Mouse (Mus musculus) brain, adult 2 months (tissue): Measurements from ENCODE around the gene Prkag1.

Source experiments
- DNase-seq: peaks from one replicate; pipeline ENCODE4 v3.0.0; 2011; ENCODE audit warnings: low read depth, low spot score

Gene Prkag1

DNA sequence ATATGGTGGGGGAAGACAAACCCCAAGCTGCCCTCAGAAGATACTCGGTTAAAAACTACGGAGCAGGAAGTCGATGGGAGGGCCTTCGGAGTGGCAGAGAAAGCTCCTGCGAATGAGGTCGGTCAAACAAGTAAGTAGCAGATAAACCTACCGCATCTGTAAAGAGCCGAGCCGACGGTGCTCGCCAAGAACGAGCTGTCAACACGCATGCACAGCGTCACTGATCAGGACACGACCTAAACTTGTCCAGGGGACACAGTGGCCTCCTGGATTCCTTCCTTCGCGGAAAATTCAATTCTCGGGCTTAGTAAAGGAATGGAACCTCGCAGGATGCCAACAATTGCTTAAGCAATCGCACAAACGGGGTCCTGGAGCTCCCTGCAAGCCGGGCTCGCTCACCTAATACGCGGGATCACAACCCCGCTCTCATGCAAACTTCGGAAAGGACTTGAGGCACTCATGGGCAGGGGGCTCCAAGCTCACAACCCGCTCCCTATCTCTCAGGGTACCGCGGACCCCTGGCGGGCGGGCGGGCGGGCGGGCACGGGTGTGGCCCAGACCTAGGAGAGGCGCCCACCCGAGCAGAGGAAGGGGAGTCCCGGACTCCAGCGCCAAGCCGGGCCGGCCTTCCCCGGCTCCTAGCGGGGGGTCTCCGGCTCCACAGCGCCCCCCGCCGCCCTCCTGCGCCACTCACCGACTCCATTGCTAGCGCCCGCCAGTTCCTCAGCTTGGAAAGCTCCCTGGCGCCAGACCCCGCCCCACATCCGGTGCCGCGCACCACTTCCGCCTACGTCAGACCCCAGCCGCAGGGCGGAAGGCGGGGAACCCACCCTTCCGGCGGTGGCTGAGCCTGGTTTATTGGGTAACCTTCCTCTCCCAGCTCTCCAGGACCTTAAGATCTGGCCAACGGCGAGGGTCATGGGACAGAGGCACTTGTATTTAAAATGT is at the start of gene Prkag1:
Prkag1 (minus strand) TSS at position 786 of the 948 bp plus-strand sequence.
- DNase-seq = peak; percentile 97

DNA sequence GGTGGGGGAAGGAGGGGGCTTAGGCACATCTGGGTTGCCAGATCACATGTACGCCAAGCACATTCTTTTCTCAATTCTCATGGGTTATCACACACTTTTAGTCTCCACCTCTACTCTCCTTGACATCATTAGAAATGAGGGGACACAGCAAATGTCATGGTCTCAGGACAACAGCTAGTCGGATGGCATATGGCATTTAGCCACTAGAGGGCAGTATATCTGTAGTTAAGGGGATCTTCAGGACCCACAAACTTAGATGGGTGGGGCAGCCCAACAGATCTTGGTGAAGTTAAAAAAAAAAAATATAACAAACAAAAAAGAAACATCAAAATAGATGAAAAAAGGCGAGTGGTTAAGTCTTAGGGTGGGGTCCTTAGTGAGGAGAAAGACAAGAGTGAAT is 46.0 kb upstream of the Prkag1 start:
- DNase-seq = peak; percentile 90

DNA sequence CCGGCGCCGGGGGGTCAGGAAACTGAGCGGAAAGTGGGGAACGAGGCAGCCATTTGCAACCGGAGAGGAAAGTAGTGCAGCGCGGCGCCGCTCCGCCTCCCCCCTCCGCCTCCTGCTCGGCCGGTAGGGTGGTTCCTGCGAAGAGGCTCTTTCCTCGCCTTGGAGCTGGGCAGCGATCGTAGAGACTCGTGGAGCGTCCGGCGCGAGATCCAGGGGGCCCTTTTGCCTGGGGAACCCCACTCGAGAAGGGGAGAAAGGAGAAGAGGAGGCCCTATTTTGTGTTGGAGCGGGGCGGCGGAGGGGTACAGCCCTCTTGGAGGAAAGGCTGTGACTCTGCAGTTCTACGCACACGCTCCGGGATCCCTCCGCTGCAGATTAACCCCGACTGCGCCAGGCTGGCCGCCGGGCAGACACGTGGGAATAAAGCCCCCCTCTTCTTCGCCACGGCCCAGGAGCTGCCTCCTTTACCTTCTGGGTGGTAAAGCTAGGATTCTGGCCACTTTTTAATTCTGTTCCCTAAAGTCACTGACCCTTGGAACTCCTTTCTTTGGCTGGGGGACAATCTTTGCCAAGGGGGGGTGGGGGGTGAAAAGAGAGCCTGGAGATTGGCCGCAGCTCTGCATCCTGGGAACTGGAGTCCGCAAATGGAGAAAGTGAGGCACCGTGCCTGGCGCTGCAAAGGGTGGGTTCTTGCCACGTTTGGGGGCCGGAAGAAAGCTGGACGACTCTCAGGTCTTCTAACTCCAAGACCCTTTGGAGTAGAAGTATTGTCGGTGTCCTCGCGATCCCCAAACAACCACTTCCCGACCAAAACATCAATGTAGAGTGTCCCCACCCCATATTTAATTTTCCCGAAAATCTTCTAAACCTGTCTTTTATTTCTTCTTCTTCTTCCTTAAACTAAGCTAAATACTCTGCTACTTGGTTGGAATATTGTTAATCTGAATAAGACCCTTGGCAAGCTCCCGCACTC is 40.9 kb upstream of the Prkag1 start:
- peak; percentile 98 for DNase-seq

DNA sequence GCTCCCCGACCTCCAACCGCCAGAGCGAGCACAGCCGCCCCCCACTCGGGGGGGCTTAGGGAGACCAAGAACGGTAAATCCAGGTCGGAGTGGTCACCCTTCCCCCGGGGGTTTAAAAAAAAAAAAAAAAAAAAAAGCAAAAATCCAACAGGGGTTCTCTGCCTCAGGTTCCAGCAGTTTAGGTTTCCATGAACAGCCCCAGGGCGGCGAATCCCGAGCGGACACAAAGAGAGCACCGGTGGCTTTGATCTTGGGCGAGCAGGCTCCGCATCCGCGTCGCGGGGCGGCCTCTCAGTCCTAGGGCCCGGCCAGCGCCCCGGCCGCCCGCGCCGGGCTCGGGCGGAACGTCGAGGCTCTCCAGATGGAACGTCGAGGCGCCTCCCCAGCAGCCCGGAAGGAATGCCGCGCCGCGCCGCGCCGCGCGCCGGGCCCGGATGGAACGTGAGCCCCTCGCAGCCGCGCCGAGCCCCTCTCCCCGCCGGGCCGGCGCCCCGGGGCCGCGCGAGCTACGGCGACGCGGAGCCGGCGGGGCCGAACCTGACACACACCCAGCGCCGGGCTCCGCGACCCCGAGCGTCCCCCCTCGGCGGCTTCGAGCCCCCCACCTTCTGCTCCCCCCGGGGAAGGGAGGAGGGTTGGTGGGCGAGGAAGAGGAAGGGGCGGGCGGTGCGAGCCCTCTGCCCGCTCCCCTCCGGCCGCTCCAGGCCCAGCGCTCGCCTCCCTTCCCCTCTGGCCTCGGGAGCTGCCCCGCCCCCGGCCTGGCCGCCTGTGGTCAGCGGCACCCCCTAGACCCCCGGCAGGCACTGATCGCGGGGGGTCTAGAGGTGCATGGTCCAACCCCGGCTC is 40.0 kb upstream of the Prkag1 start, which contains the start of gene Kmt2d:
Kmt2d (minus strand) TSS at position 135 of the 846 bp plus-strand sequence.
- DNase-seq = peak; percentile 41

DNA sequence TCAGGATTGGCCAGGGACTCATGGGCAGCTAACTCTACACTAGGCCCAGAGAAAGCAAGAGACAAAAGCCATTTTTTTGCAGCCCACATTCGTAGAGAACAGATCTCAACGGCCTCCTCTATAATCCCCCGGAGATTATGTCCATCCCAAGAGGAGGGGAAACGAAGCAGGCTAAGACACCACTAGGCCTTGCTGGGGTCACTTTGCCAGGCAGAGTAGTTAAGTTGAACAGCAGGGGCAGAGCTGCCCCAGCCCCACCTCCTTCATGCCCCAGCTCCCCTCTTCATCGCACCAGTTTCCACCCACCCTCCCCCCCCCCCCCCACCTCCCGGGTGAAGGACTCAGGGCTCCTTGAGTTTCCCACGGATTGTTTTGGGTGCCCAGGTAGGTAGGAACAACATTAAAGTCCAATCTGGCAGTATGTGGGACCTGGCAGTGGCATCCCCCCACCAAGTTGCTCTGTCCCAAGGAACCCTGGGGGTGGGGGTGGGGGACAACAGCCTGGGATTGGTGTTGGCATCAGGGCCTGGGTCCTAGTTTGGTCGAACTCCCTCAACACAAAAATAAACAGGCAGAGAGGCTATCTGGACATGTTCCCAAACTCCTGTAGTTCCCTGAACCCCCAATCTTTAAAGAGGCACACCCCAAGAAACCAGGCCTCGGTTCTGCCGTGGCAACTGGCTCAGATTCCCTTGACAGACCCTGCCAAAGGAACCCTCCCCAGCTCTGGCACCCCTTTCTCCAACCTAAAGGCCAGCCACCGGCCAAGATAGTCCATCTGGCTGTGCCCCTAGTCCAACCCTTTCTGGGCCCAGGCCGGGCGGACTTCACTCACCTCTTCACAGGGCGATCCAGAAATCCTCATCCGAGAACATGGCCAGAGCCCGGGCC is 39.1 kb upstream of the Prkag1 start:
- DNase-seq = peak; percentile 77

DNA sequence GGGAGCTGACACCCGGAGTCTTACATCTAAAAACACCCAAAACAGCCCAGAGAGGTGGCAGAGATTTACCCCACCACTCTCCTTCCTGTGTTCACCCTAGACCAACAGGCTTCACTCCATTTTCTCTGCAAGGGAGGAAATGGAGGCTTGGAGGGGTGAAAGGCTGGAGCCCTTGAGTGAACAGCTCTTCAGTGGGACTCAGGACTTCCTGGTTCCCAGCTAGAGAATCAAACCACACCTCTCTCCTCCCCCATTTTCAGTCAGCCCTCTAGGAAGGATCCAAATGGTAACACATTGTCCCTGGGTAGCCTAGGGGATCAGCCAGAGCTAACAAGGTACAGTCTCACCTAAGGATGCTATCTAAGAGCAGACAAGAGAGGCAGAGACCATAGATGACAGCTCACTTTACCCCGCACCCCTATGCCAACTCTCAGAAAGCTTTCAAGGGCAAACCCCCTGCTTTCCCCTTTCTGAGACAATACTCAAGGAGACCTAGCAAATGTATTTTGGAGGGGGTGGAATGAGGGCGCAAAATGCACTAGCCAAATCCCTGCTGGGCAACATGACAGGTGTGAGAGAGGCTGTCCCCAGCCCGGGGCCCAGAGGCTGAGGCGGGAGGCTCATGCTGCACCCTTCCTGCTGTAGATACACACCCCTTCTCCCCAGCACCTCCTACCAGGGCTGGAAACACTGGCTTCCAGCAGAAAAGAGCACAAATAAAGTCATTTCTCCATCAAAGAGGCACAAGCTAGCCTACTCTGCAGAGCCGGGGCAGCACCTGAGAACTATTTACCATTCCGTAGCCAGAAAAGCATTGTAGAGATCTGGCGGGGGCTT is 38.2 kb upstream of the Prkag1 start:
- DNase-seq = peak; percentile 31

DNA sequence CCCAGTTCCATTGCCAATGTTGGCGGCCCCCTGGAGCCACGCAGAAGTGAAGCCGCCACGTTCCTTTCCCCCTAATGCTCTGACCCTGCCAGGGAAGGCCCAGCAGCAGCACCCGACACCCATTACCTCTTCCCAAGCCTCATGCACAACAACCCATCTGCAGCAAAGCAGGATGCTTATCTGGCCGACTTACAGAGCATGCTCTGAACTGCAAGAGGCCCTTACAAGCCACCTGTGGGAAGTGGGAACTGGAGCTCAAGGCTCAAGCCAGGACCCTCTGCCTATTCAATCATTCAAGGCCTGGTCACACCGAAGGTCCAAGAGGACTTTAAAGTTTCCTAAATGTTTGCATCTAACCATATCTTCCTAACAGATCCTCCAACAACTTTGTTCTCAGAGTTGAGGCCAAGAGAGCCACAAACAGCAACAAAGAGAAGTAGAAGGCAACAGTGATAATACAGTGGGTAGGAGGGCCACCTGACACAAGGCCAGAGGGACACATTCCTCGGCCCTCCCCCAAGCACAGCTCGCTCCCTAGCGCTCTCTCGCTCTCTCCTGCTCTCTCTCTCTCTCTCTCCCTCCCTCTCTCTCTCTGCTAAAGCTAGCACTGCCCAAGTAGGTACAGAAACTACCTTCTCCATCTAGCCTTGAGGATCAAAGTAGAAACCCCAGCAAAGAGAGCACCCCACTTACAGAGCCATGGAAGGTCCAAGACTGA is 37.2 kb upstream of the Prkag1 start:
- no peak for DNase-seq

DNA sequence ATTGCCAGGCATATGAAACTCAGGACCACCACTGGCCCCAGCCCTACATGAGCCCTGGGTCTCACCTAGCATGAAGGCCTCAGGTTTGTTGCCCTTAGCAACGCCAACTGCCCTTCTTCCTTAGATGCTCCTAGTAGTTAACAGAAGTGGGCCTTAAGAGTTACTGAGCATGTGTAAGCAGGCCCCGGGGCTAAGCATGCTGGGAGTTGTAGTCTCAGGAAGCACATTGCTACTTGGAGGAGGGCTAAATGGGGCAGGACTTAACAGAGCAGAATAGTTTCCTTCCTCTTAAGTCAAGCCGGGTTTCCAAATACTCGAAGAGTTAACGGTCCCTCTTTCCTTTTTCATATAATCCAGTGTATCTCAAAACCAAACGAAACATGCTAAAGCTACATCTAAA is 36.0 kb upstream of the Prkag1 start:
- DNase-seq = peak; percentile 91

DNA sequence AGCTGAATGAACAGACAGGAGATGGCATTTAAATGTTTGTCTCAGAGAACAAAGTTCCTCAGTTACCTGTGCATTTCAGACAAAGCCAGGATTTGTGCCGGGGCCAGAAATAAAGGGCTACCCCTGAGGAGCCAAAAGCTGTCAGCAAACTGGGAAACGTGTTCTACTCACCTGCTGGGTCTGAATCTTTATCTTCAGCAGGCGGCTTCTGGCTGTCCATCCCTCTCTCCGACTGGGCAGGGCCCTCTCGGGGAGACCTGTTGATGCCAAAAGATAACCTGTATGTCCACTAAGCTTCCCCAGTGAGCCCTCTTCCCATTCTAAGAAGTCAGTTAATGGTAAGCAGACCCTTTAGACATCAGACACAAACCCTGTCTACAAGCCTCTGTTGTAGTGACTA is 35.2 kb upstream of the Prkag1 start:
- no peak for DNase-seq

DNA sequence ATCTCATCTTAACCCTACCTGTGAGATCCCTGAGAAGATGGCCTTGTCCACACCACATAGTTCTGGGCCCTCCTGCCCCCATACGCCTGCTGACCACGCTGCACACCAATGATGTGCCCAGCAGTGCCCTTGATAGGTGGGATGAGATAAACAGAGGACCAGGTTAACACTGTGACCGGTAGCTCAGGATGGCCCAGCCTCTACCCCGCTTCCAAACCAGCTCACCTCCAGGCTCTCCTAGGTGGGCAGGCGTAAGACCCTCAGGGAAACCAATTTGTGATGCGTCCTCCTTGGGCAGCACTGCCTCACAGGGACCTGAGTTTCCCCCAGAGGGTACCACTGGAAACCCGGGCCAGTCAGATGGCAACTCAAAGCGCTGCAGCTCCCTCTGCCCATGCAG is 34.5 kb upstream of the Prkag1 start:
- no peak for DNase-seq

DNA sequence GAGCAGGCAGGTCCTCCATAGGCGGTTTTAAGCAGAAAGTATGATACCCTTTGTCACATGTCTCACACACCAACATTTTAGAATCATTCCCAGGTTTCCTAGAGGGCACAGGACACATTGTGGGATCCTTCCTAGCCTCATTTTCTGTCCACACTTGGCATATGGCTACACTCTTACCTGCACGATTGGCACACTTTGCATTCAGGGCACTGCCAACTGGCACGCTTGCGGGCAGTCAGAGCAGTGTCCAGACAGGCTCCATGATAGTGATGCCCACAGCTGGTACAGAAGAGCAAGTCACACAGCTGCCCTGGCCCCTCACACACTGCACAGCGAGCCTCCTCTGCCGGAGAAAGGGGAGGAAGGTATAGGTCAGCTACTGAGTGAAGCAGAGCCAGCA is 33.6 kb upstream of the Prkag1 start:
- no peak for DNase-seq

DNA sequence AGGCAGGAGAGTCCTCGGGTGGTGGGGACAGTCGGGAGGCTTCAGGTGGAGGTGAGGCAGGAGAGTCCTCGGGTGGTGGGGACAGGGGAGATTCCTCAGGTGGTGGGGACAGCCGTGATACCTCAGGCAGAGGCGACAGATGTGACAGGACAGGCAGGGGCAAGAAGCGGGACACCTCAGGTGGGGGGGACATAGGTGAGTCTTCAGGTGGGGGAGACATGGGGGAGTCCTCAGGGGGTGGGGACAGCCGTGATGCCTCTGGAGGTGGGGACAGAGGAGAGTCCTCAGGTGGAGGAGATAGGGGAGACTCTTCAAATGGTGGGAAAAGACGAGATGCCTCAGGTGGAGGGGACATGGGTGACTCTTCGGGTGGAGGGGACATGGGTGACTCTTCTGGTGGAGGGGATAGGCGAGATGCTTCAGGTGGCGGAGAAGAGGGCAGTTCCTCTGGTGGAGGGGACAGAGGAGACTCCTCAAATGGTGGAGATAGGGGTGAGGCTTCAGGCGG is 32.2 kb upstream of the Prkag1 start:
- DNase-seq = no peak

DNA sequence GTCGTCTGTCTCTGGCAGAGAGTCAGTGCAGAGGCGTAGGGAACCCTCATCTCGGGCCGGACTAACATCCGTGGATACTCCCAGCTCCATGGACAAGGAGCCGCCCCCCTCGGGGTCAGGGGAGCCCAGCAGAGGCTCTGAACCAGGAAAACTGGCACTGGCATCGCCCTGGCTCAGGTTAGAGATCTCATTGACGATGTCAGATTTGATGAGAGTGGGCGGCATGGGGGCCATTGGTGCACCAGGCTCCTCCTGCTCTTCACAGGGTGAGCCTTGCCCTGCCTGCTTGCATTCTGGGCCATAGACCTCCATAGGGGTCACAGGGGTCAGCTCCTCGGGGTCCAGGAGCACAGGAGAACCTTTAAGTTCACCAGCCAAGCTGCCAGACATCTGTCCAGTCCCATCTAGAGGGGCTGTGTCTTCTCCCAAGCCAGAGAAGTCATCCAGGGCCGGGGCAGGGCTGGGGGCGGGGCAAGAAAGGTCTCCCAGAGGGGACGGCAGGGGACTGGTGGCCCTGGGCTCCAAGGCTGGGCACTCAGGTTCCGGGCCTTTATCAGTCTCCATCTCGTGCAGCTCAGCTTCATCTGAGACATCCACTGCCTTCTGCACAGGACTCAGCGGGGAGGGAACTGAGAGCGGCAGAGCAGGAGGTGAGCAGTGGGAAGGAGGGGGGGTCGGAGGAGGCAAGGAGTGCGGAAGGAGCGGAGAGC is 30.5 kb upstream of the Prkag1 start:
- peak; percentile 17 for DNase-seq

DNA sequence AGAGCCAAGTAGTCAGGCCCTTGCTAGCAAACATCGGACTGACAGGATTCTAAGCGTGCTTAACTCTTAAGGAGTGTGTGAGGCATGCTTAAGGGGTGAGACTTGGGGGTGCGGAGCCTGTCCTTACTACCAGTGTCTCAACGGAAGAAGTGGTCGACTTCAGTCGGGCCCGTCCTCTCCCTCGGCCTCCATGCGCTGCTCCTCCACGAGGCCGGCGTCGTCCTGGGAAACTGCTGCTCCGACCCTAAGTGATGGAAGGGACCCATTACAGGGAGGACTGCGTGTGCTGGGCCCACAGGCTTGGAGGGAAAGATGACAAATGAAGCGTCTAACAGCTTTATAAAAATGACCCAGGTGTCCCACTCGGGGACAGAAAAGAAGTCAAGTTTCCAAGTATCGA is 29.6 kb upstream of the Prkag1 start:
- DNase-seq = no peak

DNA sequence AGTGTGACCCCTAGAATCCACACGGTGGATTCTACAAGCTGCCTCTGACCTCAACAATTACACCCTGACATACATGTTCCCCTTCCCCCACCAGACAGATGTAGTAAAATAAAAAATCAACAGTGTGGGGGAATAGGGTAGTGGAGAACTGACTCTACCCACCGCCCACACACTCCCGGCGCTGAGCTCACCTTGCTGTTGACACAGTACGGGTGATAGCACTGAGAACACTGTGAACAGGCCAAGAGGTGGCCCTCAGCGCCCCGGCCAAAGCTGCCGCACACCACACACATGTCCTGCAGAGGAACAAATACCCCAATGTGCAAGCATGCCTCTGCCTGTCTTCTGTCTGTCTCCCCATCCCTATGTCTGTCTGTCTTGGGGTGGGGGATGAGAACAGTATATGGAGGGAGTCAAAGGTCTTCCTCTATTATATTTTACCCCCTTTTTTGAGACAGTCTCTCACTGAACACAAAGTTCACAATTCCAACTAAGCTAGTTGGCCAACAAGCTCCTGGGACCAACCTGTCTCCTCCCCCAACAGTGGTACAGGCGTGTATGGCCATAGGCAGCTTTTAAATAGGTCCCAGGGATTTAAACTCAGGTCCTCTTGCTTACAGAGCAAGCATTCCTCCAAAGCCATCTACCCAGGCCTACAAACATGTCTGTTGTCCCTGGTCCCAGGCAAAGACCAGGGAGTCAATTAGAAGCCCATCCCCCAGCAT is 28.2 kb upstream of the Prkag1 start:
- no peak for DNase-seq

DNA sequence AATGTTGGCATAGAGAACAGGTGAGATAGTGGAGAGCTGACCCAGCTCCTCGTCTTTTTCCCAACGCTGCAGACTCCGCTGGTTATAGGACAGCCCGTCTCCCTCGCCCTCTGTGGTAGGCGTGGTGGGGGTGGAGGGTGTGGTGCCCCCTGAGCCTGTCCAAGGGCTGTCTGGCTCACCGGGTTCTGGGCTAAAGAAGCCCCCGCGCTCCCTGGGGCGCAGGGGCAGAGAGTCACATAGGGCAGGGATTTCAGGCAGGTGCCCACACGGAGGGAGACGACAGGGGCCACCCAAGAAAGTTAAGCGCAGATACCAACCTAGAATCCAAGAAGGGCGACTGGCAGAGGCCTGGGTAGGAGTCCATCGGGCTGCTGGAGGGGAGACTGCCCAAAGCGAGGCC is 22.9 kb upstream of the Prkag1 start:
- DNase-seq = no peak
